Mouse (Mus musculus): ENCODE data around the gene Smpd4.

- TF ChIP-seq GATA1 (IDR thresholded peaks at IDR 0.05; ENCODE audit: low read length): no peak
- no peak for TF ChIP-seq TAL1 (IDR thresholded peaks at IDR 0.05; ENCODE audit: low read length)
These were observed 18.5 kb downstream of the Smpd4 start for GRCm38 (mm10) chr16:17637610-17638009.
